Mouse (Mus musculus) ES-E14 (cell line): ENCODE results near the gene Ndufv1. TPM values are rescaled to one million over a fixed set of nuclear protein-coding genes. Genes with fewer than 3 reads are reported as not detected.

Source experiments
- DNase-seq: peaks from one replicate; pipeline ENCODE4 v3.0.0-alpha.2; 2013; ENCODE audit warnings: low read depth, low spot score
- H3K27ac ChIP-seq: 2 replicates; pipeline ENCODE4 v1.5.1; 2012; ENCODE audit warnings: low read depth, mild to moderate bottlenecking, low read length, moderate library complexity, mixed read lengths; ENCODE audit not compliant: poor library complexity, insufficient read depth, severe bottlenecking
- H3K36me3 ChIP-seq: 2 replicates; pipeline ENCODE4 v1.6.1; 2012; ENCODE audit warnings: mild to moderate bottlenecking, low read length, moderate library complexity, mixed read lengths; ENCODE audit not compliant: control insufficient read depth, poor library complexity, insufficient read depth, severe bottlenecking
- H3K4me1 ChIP-seq, 2 experiments: fragments of 150-350 bp in 1 of 2; sonication (generic) in 1 of 2; 2 replicates each; pipeline ENCODE4 v1.6.1; 2012; ENCODE audit warnings: low read length in 2 of 2, mild to moderate bottlenecking in 1 of 2, mixed read lengths in 1 of 2; ENCODE audit not compliant: control insufficient read depth in 2 of 2, insufficient read depth in 2 of 2, poor library complexity in 1 of 2
- H3K4me3 ChIP-seq, 2 experiments: fragments of 150-350 bp in 1 of 2; sonication (generic) in 1 of 2; 2 replicates each; pipeline ENCODE4 v1.5.1; 2012; ENCODE audit warnings: low read length in 2 of 2, low read depth in 1 of 2, mild to moderate bottlenecking in 1 of 2, mixed read lengths in 1 of 2; ENCODE audit not compliant: insufficient read depth in 1 of 2, poor library complexity in 1 of 2, severe bottlenecking in 1 of 2
- H3K9ac ChIP-seq: 2 replicates; pipeline ENCODE4 v1.6.1; 2012; ENCODE audit warnings: low read depth, mild to moderate bottlenecking, low read length, mixed read lengths; ENCODE audit not compliant: poor library complexity, insufficient read depth, severe bottlenecking
- H3K9me3 ChIP-seq: fragments of 150-350 bp; sonication (generic); 2 replicates; pipeline ENCODE4 v1.6.1; 2012; ENCODE audit warnings: low read depth, mild to moderate bottlenecking, low read length; ENCODE audit not compliant: control insufficient read depth, insufficient read depth
- CHD2 ChIP-seq: IDR thresholded peaks from 2 replicates; pipeline ENCODE4 v1.6.1; 2014; ENCODE audit warnings: mild to moderate bottlenecking, low read depth, low read length, inconsistent platforms
- HCFC1 ChIP-seq: IDR thresholded peaks from 2 replicates; pipeline ENCODE4 v1.6.1; 2012; ENCODE audit warnings: low read length, inconsistent platforms, borderline replicate concordance; ENCODE audit not compliant: insufficient read depth
- MAFK ChIP-seq: IDR thresholded peaks from 2 replicates; pipeline ENCODE4 v1.6.1; 2014; ENCODE audit warnings: mild to moderate bottlenecking, low read depth, low read length, inconsistent platforms; ENCODE audit not compliant: insufficient read depth
- ZC3H11A ChIP-seq: IDR thresholded peaks from 2 replicates; pipeline ENCODE4 v1.6.1; 2012; ENCODE audit warnings: low read depth, mild to moderate bottlenecking, inconsistent platforms, low read length, borderline replicate concordance
- ZNF384 ChIP-seq: IDR thresholded peaks from 2 replicates; pipeline ENCODE4 v1.6.1; 2012; ENCODE audit warnings: low read depth, low read length, inconsistent platforms
- in situ Hi-C, 2 experiments: fragments of 600-800 bp; cut with MboI; formaldehyde crosslinking; loops; one replicate each; pipeline ENCODE4 v1.15.1; 2025; ENCODE audit warnings: low sequenced_read_pairs in 2 of 2, inconsistent platforms in 1 of 2; ENCODE audit not compliant: unreplicated experiment in 2 of 2
- total RNA-seq: library from RNA; depleted of rRNA; stranded (reverse); fragments of 300-350 nt; gene quantifications from 2 replicates; pipeline ENCODE4 v1.2.3, GENCODE M21; 2012

Gene Ndufv1
- total RNA-seq, 1 experiment: 182 TPM

GRCm38 (mm10) chr19:4058581-4058980, 46.0 kb upstream of the Ndufv1 start:
- peak overlapping the region; percentile 9; the same call in 1 of the 2 replicates for H3K27ac ChIP-seq
- in situ Hi-C loops: no loop called here
- DNase-seq: no peak
- H3K4me1 ChIP-seq: peaks cover 16 to 36% of the 10 kb centered on the region in 2 experiments; a peak in 3 of 4 replicates
- no peaks in the 10 kb centered on the region for H3K9me3 ChIP-seq
- TF ChIP-seq MAFK (no peak), CHD2 (no peak), ZNF384 (no peak), HCFC1 (no peak), ZC3H11A (no peak)
- H3K9ac ChIP-seq: no peak overlapping the region
- peak overlapping the region in 1 of 2 experiments; percentile 61; a peak in 1 of 4 replicates for H3K4me3 ChIP-seq
- H3K36me3 ChIP-seq: no peaks in the 10 kb centered on the region

GRCm38 (mm10) chr19:4057962-4058361, 45.4 kb upstream of the Ndufv1 start:
- no peak for DNase-seq
- TF ChIP-seq ZNF384: no peak
- TF ChIP-seq CHD2: no peak
- no peak for TF ChIP-seq HCFC1
- no peak for TF ChIP-seq ZC3H11A
- TF ChIP-seq MAFK: no peak
- no peak overlapping the region for H3K27ac ChIP-seq

GRCm38 (mm10) chr19:4057389-4057788, 44.8 kb upstream of the Ndufv1 start:
- H3K9me3 ChIP-seq: no peaks in the 10 kb centered on the region
- in situ Hi-C loops: no loop called here
- no peak overlapping the region for H3K9ac ChIP-seq
- peaks cover 16 to 36% of the 10 kb centered on the region in 2 experiments; a peak in 3 of 4 replicates for H3K4me1 ChIP-seq
- H3K4me3 ChIP-seq: no peak overlapping the region
- TF ChIP-seq ZNF384: no peak
- no peak for TF ChIP-seq MAFK
- no peak for TF ChIP-seq HCFC1
- no peak for TF ChIP-seq CHD2
- TF ChIP-seq ZC3H11A: no peak
- DNase-seq: no peak
- H3K27ac ChIP-seq: no peak overlapping the region
- H3K36me3 ChIP-seq: no peaks in the 10 kb centered on the region

More at GRCm38 (mm10) chr19:4057962-4058361, 45.4 kb upstream of the Ndufv1 start:
- Histone ChIP-seq H3K4me1 (peaks cover 16 to 36% of the 10 kb centered on the region in 2 experiments; a peak in 3 of 4 replicates), H3K36me3 (no peaks in the 10 kb centered on the region), H3K4me3 (no peak overlapping the region), H3K9me3 (no peaks in the 10 kb centered on the region), H3K9ac (no peak overlapping the region)
- in situ Hi-C loops: no loop called here

GRCm38 (mm10) chr19:4056727-4057126, 44.1 kb upstream of the Ndufv1 start:
- Histone ChIP-seq H3K36me3 (no peaks in the 10 kb centered on the region), H3K27ac (no peak overlapping the region), H3K9ac (peak overlapping the region; percentile 19; the same call in 1 of the 2 replicates), H3K4me1 (peaks cover 16 to 36% of the 10 kb centered on the region in 2 experiments; a peak in 3 of 4 replicates), H3K9me3 (no peaks in the 10 kb centered on the region), H3K4me3 (no peak overlapping the region)
- in situ Hi-C loops: no loop called here
- TF ChIP-seq HCFC1 (no peak), CHD2 (no peak), MAFK (no peak), ZC3H11A (no peak), ZNF384 (no peak)
- no peak for DNase-seq
